Mouse (Mus musculus): ENCODE data around the gene Rps15.

Gene Rps15

GRCm38 (mm10) chr10:80341491-80342304, 49.4 kb downstream of the Rps15 start:
- no peak for DNase-seq (ENCODE audit: low read depth, low spot score)

DNA sequence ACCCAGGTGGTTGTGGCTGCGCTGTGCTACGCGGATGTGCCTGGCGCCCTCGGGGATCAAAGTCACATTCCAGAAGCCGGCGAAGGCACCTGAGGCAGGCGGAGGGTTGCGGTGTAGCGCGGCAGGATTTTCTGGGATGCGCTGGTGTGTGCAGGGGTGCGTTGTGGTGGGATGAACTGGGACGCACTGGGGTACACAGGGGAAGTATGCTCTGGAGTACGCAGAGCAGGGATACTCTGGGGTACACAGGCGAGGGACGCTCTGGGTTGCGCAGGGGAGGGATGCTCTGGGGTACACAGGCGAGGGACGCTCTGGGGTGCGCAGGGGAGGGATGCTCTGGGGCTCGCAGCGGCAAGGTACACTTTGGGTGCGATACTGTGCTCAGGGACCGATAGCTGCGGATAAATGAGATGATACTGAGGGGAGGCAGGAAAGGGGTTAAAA, 50.1 kb downstream of the Rps15 start:
- no peak for DNase-seq (ENCODE audit: low read depth, low spot score)

GRCm38 (mm10) chr10:80342749-80343424, 50.6 kb downstream of the Rps15 start:
- DNase-seq (ENCODE audit: low read depth, low spot score), result peak; percentile 94

DNA sequence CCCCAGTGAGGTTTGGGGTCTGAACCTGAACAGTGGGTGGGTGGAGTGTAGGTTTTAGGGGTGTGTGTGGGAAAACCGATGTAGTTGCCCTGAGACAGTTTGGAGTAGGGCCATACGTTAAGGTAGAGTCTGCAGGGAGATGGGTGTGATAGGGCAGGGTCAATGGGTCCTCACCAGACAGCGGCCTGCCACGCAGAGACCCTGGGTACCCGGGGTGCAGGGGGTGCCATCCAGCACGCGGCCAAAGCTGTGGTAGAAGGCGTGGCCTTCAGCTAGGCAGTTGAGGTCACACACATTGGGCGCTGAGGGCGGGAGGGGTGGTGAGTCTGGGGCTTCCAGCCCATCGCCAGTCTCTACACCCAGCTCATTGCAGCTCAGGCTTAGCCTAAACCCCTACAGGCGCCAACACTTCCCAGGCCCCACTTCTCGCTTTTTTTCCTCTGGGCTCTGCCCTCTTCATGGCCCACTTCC, 51.2 kb downstream of the Rps15 start:
- DNase-seq (ENCODE audit: low read depth, low spot score), result no peak
